Mouse (Mus musculus): ENCODE data around the gene Slc6a5. TPM values are rescaled to one million over a fixed set of nuclear protein-coding genes. Genes with fewer than 3 reads are reported as not detected.
"Not testable (repeated sequence)": the region's sequence is repeated elsewhere in the genome, so short reads cannot be mapped to it uniquely, and the experiment has no call there.

Slc6a5 gene
- total and polyA plus RNA-seq, 3 experiments, result not detected

GRCm38 (mm10) chr7:49933386-49934115 lies 23.6 kb downstream of the Slc6a5 start:
- H3K4me1 ChIP-seq (ENCODE audit: control insufficient read depth in 1 of 2, insufficient read depth in 2 of 2, low read length in 2 of 2); DNase-seq (ENCODE audit: low read depth, low spot score): not testable (repeated sequence)

GRCm38 (mm10) chr7:49936821-49937220 lies 26.9 kb downstream of the Slc6a5 start:
- Histone ChIP-seq H3K9ac (ENCODE audit: control insufficient read depth, low read depth, low read length, poor library complexity, severe bottlenecking) (no peak overlapping the region), H3K4me1 (ENCODE audit: control insufficient read depth in 1 of 2, insufficient read depth in 2 of 2, low read length in 2 of 2) (no peaks in the 10 kb centered on the region), H3K27me3 (ENCODE audit: control insufficient read depth in 1 of 2, insufficient read depth in 2 of 2, low read length in 2 of 2) (no peaks in the 10 kb centered on the region), H3K4me3 (ENCODE audit: control insufficient read depth in 1 of 2, insufficient read depth in 1 of 2, low read depth in 2 of 2, low read length in 2 of 2) (no peak overlapping the region), H3K9me3 (replicated peaks; ENCODE audit: insufficient read depth, low read length) (no peaks in the 10 kb centered on the region), H3K27ac (ENCODE audit: control insufficient read depth, low read depth, low read length) (no peak overlapping the region), H3K79me2 (ENCODE audit: control insufficient read depth, insufficient read depth, low read length, poor library complexity) (no peaks in the 10 kb centered on the region), H3K36me3 (ENCODE audit: control insufficient read depth in 1 of 2, insufficient read depth in 2 of 2, low read length in 2 of 2) (no peaks in the 10 kb centered on the region)
- no peak for DNase-seq (ENCODE audit: low read depth, low spot score)
- TF ChIP-seq EP300 (IDR thresholded peaks at IDR 0.05; ENCODE audit: low read depth in 1 of 2, low read length in 2 of 2) (no peak), NELFE (IDR thresholded peaks at IDR 0.05; ENCODE audit: low read depth, low read length) (no peak), TAL1 (IDR thresholded peaks at IDR 0.05; ENCODE audit: low read length) (no peak), GATA1 (IDR thresholded peaks at IDR 0.05; ENCODE audit: low read depth, low read length) (no peak), MXI1 (IDR thresholded peaks at IDR 0.05; ENCODE audit: low read depth, low read length) (no peak), USF1 (IDR thresholded peaks at IDR 0.05; ENCODE audit: low read depth, low read length) (no peak), POLR2AphosphoS5 (IDR thresholded peaks at IDR 0.05; ENCODE audit: borderline replicate concordance, low read depth, low read length) (no peak), TCF12 (IDR thresholded peaks at IDR 0.05; ENCODE audit: low read depth, low read length) (no peak), E2F4 (IDR thresholded peaks at IDR 0.05; ENCODE audit: borderline replicate concordance, low read depth, low read length) (no peak), POLR2AphosphoS2 (IDR thresholded peaks at IDR 0.05; ENCODE audit: low read length) (no peak), GABPA (IDR thresholded peaks at IDR 0.05; ENCODE audit: low read depth, low read length) (no peak), RAD21 (IDR thresholded peaks at IDR 0.05; ENCODE audit: low read depth, low read length) (no peak), KAT2A (conservative IDR thresholded peaks at IDR 0.05; ENCODE audit: low read depth, low read length) (no peak), ETS1 (IDR thresholded peaks at IDR 0.05; ENCODE audit: low read depth, low read length) (no peak), MYB (IDR thresholded peaks at IDR 0.05; ENCODE audit: low read depth, low read length) (no peak), ZC3H11A (IDR thresholded peaks at IDR 0.05; ENCODE audit: low read depth, low read length) (no peak), TBP (IDR thresholded peaks at IDR 0.05; ENCODE audit: low read depth, low read length) (no peak), JUND (IDR thresholded peaks at IDR 0.05; ENCODE audit: low read depth, low read length) (no peak), MAFK (IDR thresholded peaks at IDR 0.05; ENCODE audit: borderline replicate concordance, low read depth, low read length) (no peak), NRF1 (IDR thresholded peaks at IDR 0.05; ENCODE audit: insufficient read depth, low read depth, low read length, poor library complexity, severe bottlenecking) (no peak)

More at GRCm38 (mm10) chr7:49933386-49934115, 23.6 kb downstream of the Slc6a5 start:
- H3K9me3 ChIP-seq (replicated peaks; ENCODE audit: insufficient read depth, low read length); H3K27ac ChIP-seq (ENCODE audit: control insufficient read depth, low read depth, low read length); H3K27me3 ChIP-seq (ENCODE audit: control insufficient read depth in 1 of 2, insufficient read depth in 2 of 2, low read length in 2 of 2); H3K36me3 ChIP-seq (ENCODE audit: control insufficient read depth in 1 of 2, insufficient read depth in 2 of 2, low read length in 2 of 2); H3K9ac ChIP-seq (ENCODE audit: control insufficient read depth, low read depth, low read length, poor library complexity, severe bottlenecking); H3K79me2 ChIP-seq (ENCODE audit: control insufficient read depth, insufficient read depth, low read length, poor library complexity); H3K4me3 ChIP-seq (ENCODE audit: control insufficient read depth in 1 of 2, insufficient read depth in 1 of 2, low read depth in 2 of 2, low read length in 2 of 2): not testable (repeated sequence)

All from MEL (cell line).